Mouse (Mus musculus) limb, embryonic 12.5 days (tissue): ENCODE results near the gene Slc25a33. TPM values are rescaled to one million over a fixed set of nuclear protein-coding genes. Genes with fewer than 3 reads are reported as not detected.
"Not testable (repeated sequence)": the region's sequence is repeated elsewhere in the genome, so short reads cannot be mapped to it uniquely, and the experiment has no call there.

Experiments used
- ATAC-seq: fragments of 200-750 bp; cut with Nextera tagmentation; 2 replicates; pipeline ENCODE4 v1.8.0; 2017; ENCODE audit warnings: low read depth, moderate TSS enrichment; ENCODE audit not compliant: insufficient number of reproducible peaks, insufficient read depth, low FRiP score, low TSS enrichment
- H3K27ac ChIP-seq: fragments of 300-500 bp; sonication (generic); 2 replicates; pipeline ENCODE4 v1.5.1; 2016; ENCODE audit warnings: mild to moderate bottlenecking, moderate library complexity
- H3K27me3 ChIP-seq: fragments of 300-500 bp; sonication (generic); 2 replicates; pipeline ENCODE4 v1.6.1; 2016; ENCODE audit warnings: mild to moderate bottlenecking, moderate library complexity
- H3K36me3 ChIP-seq: fragments of 300-500 bp; sonication (generic); 2 replicates; pipeline ENCODE4 v1.6.1; 2016; ENCODE audit warnings: mild to moderate bottlenecking, moderate library complexity
- H3K4me1 ChIP-seq: fragments of 300-500 bp; sonication (generic); replicated peaks from 2 replicates; pipeline ENCODE4 v1.6.1; 2016
- H3K4me2 ChIP-seq: fragments of 300-500 bp; sonication (generic); 2 replicates; pipeline ENCODE4 v1.6.1; 2016; ENCODE audit warnings: mild to moderate bottlenecking, moderate library complexity
- H3K4me3 ChIP-seq: fragments of 300-500 bp; sonication (generic); replicated peaks from 2 replicates; pipeline ENCODE4 v1.5.1; 2016; ENCODE audit warnings: mild to moderate bottlenecking
- H3K9ac ChIP-seq: fragments of 300-500 bp; sonication (generic); replicated peaks from 2 replicates; pipeline ENCODE4 v1.6.1; 2016; ENCODE audit warnings: mild to moderate bottlenecking, moderate library complexity
- H3K9me3 ChIP-seq: fragments of 300-500 bp; sonication (generic); 2 replicates; pipeline ENCODE4 v1.6.1; 2016; ENCODE audit warnings: mild to moderate bottlenecking, moderate library complexity
- WGBS: fragments of 180-500 bp; shearing (Covaris S2); methylation state at CpG from one replicate; pipeline ENCODE4 v1.1.7; 2016; 5-methylcytosine and 5-hydroxymethylcytosine counted together
- polyA plus RNA-seq: library from polyadenylated mRNA; unstranded; fragments of >200 nt; fragmentation: Nextera tagmentation; extraction: Ambion mirVana; gene quantifications from 2 replicates; pipeline ENCODE4 v1.2.1, GENCODE M21; 2016

Slc25a33 gene
- polyA plus RNA-seq = 27.6 and 33.5 TPM in 2 replicates

DNA sequence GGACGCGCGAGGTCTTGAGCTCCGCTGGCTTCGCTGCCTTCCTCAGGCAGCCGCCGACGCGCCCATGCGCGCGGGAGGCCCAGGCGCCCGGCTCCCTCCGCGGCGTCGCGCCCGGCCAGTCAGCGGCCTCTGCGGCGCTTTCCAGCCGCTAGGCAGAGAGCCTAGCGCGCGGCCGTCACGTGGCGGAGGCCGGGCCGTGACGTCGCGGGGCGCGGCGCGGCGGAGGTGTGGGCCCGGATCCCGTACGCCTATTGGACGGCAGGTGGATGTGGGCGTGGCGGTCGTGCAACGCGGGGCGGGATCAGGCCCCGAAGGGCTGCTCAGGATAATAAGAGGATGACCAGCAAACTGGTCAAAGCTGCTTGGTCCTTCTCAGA is at the start of gene Slc25a33:
Slc25a33 (minus strand) TSS at position 184 of the 377 bp plus-strand sequence.
- no peaks in the 10 kb centered on the region for H3K9me3 ChIP-seq
- peaks cover 7% of the 10 kb centered on the region; the same call in 1 of the 2 replicates for H3K27me3 ChIP-seq
- peak within 1 kb of the TSS; percentile 82 for H3K4me3 ChIP-seq
- H3K36me3 ChIP-seq = 0 out of 2 replicates have a peak, but pooled peaks cover 4% of the 10 kb centered on the region
- H3K27ac ChIP-seq = peak within 1 kb of the TSS; percentile 83
- peak within 1 kb of the TSS; percentile 83 for H3K9ac ChIP-seq
- H3K4me2 ChIP-seq = peak within 1 kb of the TSS; percentile 98
- H3K4me1 ChIP-seq = peaks cover 14% of the 10 kb centered on the region
- under 1% methylated on average over 51 of the region's 51 CpGs for WGBS
- peak; percentile 94 for ATAC-seq

DNA sequence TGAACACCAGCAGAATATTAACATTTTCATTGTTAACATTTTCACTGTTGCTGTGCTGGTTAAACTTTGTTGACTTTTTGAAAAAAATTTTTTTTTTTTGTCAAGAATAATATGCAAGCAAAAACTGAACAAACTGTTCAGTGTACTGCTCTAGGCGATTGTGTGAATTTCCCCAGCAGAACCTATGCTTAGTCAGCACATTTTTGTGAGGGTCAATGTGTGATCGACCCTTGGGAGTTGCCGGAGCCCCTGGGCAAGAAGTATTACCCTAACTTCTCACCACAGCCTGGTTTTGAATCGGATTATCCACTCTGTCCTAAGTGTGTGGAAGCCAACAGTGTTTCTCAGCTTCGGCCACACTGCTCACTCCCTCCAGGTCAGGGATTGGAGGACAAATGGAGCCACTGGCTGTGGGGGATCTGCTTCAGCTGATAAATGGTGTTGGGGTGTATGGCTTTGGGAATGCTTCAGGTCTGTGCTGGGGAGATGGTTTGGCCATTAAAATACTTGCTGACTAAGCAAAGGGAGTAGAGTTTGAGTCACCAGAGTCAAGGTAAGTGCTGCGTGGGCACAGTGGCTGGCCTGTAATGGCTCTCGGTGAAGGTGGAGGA is 48.6 kb upstream of the Slc25a33 start:
- no peak overlapping the region for H3K9ac ChIP-seq
- H3K27me3 ChIP-seq = no peaks in the 10 kb centered on the region
- H3K9me3 ChIP-seq = 0 out of 2 replicates have a peak, but pooled peaks cover under 1% of the 10 kb centered on the region
- 70% methylated on average over 7 of the region's 7 CpGs for WGBS
- H3K4me3 ChIP-seq = no peak overlapping the region
- H3K27ac ChIP-seq = peak overlapping the region; percentile 32
- H3K4me2 ChIP-seq = no peak overlapping the region
- H3K4me1 ChIP-seq = peaks cover 26% of the 10 kb centered on the region
- H3K36me3 ChIP-seq = no peaks in the 10 kb centered on the region
- ATAC-seq = no peak

DNA sequence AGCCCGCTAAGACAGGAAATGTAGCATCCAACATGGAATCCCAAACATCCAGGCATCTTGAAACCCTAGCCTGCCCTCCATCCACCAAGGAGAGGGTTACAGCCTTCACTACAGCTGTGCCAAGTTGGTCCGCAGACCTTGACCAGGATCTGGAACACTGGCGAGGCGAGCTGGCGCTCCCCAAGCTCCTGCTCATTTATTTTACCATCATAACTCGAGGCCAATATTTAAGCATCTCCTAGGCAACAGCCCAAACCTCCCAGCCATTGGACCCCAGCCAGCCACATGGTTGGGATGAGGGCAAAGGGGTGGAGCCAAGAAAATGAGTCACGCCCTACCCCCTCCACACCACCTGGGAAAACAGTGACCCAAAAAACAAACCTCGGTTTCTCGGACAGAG is 48.0 kb upstream of the Slc25a33 start:
- peaks cover 26% of the 10 kb centered on the region for H3K4me1 ChIP-seq
- peak; percentile 70 for ATAC-seq
- H3K36me3 ChIP-seq = no peaks in the 10 kb centered on the region
- H3K4me2 ChIP-seq = peak overlapping the region; percentile 20
- 52% methylated on average over 9 of the region's 9 CpGs for WGBS
- H3K9me3 ChIP-seq = no peaks in the 10 kb centered on the region
- peak overlapping the region; percentile 83 for H3K27ac ChIP-seq
- no peak overlapping the region for H3K9ac ChIP-seq
- H3K4me3 ChIP-seq = no peak overlapping the region
- no peaks in the 10 kb centered on the region for H3K27me3 ChIP-seq

DNA sequence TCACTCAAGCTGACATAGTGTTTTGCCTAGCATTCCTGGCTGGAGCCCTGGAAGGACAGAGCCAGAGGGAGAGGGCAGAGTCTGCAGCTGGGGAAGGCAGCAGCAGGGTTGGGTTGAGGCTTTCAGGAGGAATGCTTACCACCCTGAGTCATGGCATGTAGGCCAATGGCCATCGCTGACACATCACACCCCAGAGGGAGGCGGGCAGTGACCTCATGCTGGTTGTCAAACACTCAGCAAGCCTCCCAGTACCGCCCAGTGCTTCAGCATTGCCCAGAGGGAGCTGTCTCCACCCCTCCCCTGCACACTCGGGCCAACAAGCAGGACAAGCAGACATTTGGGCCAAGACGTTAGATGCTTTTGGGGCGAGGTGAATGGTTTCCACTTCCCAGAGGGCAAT is 46.5 kb upstream of the Slc25a33 start:
- WGBS = 17% methylated on average over 6 of the region's 6 CpGs
- Histone ChIP-seq H3K9me3 (no peaks in the 10 kb centered on the region), H3K27me3 (no peaks in the 10 kb centered on the region), H3K27ac (peak overlapping the region; percentile 62), H3K4me3 (no peak overlapping the region), H3K36me3 (no peaks in the 10 kb centered on the region), H3K9ac (no peak overlapping the region), H3K4me1 (peaks cover 26% of the 10 kb centered on the region), H3K4me2 (no peak overlapping the region)
- ATAC-seq = no peak

DNA sequence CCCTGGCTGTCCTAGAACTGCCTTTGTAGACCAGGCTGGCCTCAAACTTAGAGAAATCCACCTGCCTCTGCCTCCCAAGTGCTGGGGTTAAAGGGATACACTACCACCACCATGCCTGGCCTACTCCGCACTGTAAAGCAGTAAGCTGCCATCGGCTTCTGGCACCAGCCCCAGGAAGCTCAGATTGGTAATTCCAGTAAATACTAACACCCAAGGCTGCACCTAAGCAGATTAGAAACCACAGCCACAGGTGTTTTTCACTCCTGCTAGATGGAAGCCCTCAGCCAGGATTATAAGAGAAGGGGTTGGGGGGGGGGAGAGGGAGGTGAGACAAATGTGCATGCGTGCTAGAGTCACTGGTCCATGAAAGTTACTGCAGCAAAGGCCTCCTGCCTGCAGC is 45.1 kb upstream of the Slc25a33 start:
- H3K4me1 ChIP-seq = peaks cover 28% of the 10 kb centered on the region
- no peak for ATAC-seq
- 80% methylated on average over 3 of the region's 3 CpGs for WGBS
- H3K27me3 ChIP-seq = 0 out of 2 replicates have a peak, but pooled peaks cover 2% of the 10 kb centered on the region
- H3K4me2 ChIP-seq = no peak overlapping the region
- no peak overlapping the region for H3K4me3 ChIP-seq
- H3K36me3 ChIP-seq = no peaks in the 10 kb centered on the region
- no peak overlapping the region for H3K9ac ChIP-seq
- H3K27ac ChIP-seq = no peak overlapping the region
- no peaks in the 10 kb centered on the region for H3K9me3 ChIP-seq

DNA sequence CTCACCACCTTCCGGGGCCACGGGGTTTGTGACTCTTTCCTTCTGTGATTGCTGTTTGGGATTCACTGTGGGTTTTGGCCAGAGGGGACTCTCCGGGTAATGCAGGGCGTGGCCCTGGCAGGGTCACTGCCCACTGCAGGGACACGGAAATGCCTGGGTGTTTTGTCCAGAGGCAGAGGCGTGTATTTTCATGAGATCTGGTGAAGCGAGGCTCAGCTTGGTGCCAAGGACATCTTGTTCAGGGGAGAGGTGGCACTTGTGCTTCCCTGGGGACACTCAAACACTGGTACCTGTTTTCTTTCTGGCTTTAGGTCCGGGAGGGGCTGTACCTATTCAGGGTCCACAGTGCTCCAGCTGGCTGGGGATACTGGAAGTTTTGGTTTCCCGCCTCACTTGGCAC is 42.5 kb upstream of the Slc25a33 start:
- Histone ChIP-seq H3K27ac (no peak overlapping the region), H3K27me3 (0 out of 2 replicates have a peak, but pooled peaks cover 5% of the 10 kb centered on the region), H3K9ac (no peak overlapping the region), H3K4me2 (no peak overlapping the region), H3K9me3 (no peaks in the 10 kb centered on the region), H3K36me3 (no peaks in the 10 kb centered on the region), H3K4me3 (no peak overlapping the region), H3K4me1 (peaks cover 30% of the 10 kb centered on the region)
- 89% methylated on average over 9 of the region's 9 CpGs for WGBS
- no peak for ATAC-seq

DNA sequence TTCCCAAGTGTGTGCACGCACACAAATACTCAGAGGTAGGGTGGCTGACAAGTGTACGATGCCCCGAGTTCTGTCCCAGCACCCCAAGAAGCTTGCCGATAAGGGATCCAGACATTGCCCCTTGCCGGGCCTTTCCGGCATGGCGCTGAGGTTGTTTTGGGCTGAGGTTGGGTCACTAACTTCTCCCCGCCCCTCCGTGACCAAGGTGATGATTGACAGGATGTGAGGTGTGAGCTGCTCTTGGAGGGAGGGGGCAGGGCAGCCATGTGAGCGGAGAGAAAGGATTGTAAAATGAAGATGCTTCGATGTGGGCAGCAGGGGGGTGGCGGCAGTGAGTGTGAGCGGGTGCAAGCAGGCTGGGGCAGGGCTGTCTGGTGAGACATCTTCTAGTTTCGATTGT is 41.5 kb upstream of the Slc25a33 start:
- no peak overlapping the region for H3K4me2 ChIP-seq
- H3K9me3 ChIP-seq = no peaks in the 10 kb centered on the region
- peaks cover 7% of the 10 kb centered on the region for H3K27me3 ChIP-seq
- no peak overlapping the region for H3K27ac ChIP-seq
- H3K4me3 ChIP-seq = no peak overlapping the region
- WGBS = 91% methylated on average over 14 of the region's 14 CpGs
- no peak overlapping the region for H3K9ac ChIP-seq
- peaks cover 23% of the 10 kb centered on the region for H3K4me1 ChIP-seq
- no peak for ATAC-seq
- H3K36me3 ChIP-seq = no peaks in the 10 kb centered on the region

DNA sequence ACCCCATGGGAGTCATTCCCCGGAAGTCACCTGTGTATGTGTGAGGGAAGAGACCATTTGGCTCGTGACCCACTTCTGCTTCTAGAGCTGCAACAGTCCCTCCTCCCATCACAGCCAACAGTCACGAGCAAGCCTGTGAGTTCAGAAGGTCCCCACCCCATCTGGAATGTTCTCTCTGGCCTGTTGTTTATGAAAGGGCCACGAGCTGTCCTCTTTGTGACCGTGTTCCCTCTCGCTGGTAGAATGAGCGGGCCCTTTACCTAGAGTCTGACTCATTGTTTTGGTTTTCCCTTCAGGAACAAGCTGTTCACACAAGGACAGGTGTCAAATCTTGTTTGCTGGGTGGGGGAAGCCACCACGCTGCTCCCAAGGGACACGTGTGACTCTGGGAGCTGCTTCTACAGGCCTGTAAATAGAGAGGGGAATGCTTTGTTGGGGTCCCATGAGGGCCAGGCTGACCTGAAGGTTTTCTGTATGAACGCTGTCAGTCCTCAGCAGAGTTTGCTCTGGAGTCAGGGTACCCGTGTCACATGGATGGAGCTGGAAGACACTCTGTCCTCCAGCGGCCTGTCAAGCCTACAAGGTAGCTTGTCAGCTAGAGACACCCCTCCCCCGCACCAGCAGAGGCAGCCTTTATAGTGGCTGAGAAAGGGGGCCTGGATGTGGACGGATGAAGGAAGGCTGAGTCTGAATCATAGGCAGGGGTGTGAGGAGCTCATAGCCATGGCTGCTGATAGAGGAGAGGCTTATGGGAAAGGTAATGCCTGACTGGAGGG is 39.5 kb upstream of the Slc25a33 start:
- no peak for ATAC-seq
- H3K9ac ChIP-seq = 0 out of 2 replicates have a peak overlapping the region, but pooled peaks have one; percentile 4
- peaks cover 20% of the 10 kb centered on the region for H3K4me1 ChIP-seq
- no peaks in the 10 kb centered on the region for H3K9me3 ChIP-seq
- 58% methylated on average over 14 of the region's 14 CpGs for WGBS
- no peak overlapping the region for H3K4me3 ChIP-seq
- peaks cover 20% of the 10 kb centered on the region for H3K27me3 ChIP-seq
- no peak overlapping the region for H3K4me2 ChIP-seq
- no peaks in the 10 kb centered on the region for H3K36me3 ChIP-seq
- no peak overlapping the region for H3K27ac ChIP-seq

DNA sequence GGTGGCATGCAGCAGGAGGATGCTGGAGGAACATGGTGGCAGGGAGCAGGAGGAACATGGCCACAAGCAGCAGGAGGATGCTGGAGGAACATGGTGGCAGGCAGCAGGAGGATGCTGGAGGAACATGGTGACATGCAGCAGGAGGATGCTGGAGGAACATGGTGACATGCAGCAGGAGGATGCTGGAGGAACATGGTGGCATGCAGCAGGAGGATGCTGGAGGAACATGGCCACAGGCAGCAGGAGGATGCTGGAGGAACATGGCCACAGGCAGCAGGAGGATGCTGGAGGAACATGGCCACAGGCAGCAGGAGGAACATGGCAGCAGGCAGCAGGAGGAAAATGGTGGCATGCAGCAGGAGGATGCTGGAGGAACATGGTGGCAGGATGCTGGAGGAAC is 36.3 kb upstream of the Slc25a33 start:
- not testable (repeated sequence) for H3K27ac ChIP-seq, ATAC-seq

DNA sequence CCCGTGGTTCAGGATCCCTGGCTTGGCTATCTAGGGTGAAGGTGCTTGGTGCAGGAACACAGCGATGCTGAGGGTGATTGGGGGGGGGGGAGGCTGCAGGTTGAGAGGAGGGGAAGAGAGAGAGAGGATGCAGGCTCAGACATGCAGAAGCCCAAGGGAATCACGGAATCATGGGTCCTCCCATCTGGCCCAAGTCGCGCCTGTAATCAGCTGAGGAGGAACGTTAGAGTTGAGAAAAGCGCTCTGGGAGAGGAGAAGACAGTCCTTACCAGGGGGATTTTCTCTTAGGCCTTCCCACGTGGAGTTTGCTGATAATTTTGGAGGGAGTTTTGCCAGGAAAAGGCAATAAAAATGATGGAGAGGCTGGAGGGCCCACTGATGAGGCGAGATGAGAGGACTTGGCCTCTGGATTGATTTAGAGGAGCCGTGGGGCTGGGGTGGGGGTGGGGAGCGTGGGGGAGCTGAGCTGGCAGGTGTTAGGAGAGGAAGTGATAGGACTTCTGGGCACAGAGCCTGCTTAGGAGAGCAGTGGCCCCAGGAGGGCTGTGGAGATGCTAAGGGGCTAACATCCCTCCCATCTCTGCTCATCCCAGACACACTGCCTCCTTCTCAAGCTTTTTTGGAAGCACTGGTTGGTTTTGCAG is 34.6 kb upstream of the Slc25a33 start:
- Histone ChIP-seq H3K4me2 (peak overlapping the region; percentile 21; the same call in 1 of the 2 replicates), H3K4me3 (no peak overlapping the region), H3K9me3 (no peaks in the 10 kb centered on the region), H3K27me3 (peaks cover 18% of the 10 kb centered on the region), H3K27ac (0 out of 2 replicates have a peak overlapping the region, but pooled peaks have one; percentile 29), H3K4me1 (peaks cover 25% of the 10 kb centered on the region), H3K36me3 (no peaks in the 10 kb centered on the region), H3K9ac (no peak overlapping the region)
- 17% methylated on average over 11 of the region's 11 CpGs for WGBS
- ATAC-seq = no peak; the same call in 1 of the 2 replicates

More for the DNA sequence above, 36.3 kb upstream of the Slc25a33 start:
- not testable (repeated sequence) for H3K9ac ChIP-seq, H3K4me3 ChIP-seq, H3K4me2 ChIP-seq, H3K9me3 ChIP-seq, H3K36me3 ChIP-seq
- Histone ChIP-seq H3K4me1 (peaks cover 32% of the 10 kb centered on the region), H3K27me3 (peaks cover 23% of the 10 kb centered on the region)

DNA sequence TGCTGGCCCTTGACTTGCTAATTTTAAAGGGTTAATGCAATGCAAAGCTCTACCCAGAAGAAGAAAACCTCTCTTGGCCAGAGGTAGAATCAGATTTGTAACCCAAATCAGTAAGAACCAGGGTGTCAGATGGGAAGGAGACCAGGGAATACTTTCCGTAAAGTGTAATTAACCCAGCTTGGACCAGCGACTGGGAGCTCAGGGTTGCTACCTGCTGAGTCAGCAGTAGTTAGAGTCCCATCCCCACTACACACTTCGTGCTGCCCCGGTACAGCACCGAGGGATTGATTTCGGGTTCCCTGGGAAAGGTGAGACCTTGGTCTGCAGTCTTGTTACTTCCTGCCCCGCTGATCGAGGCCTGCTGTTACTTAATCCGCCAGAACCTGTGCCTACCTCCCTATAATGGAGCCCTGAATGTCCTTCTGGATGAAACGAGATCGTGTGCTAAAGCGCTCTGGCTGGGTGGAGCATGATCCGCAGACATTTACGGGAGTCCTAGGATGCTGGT is 34.0 kb upstream of the Slc25a33 start:
- Histone ChIP-seq H3K9me3 (no peaks in the 10 kb centered on the region), H3K36me3 (no peaks in the 10 kb centered on the region), H3K27ac (0 out of 2 replicates have a peak overlapping the region, but pooled peaks have one; percentile 29), H3K4me1 (peaks cover 19% of the 10 kb centered on the region), H3K9ac (no peak overlapping the region), H3K4me3 (no peak overlapping the region), H3K27me3 (peaks cover 18% of the 10 kb centered on the region), H3K4me2 (peak overlapping the region; percentile 21; the same call in 1 of the 2 replicates)
- 14% methylated on average over 14 of the region's 14 CpGs for WGBS
- ATAC-seq = peak; percentile 61; the same call in 1 of the 2 replicates
